Mouse (Mus musculus): Measurements from ENCODE around the gene Rps17.

Rps17 gene

GRCm38 (mm10) chr7:81344544-81345446, at the start of gene Rps17:
Gene Rps17, minus strand, starts transcription at chr7:81345254.
- peak; percentile 95 to 99 for DNase-seq

GRCm38 (mm10) chr7:81379363-81379762, 34.3 kb upstream of the Rps17 start:
- no peak for DNase-seq

GRCm38 (mm10) chr7:81372337-81372920, 27.4 kb upstream of the Rps17 start:
- DNase-seq, result no peak

DNA sequence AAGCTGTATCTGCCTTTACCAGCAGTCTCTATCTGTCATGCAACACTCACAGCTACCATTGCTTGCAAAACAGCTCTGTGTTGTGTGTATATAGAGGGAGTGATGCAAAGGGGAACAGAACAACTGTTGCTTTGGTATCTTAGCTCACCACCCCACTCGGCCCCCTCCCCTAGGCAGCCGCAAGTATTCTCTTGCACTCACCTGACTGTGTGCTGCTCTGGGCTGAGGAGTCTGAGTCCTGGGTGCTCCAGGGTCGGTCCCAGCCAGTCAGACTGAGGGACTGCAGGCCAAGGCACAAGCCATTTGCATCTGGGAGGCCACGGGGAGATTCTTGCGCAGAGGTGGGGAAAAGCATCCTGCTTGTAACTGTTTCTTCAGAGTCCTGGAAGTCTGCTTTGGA, 26.8 kb upstream of the Rps17 start:
- no peak for DNase-seq

- DNase-seq, result no peak
Observed at GRCm38 (mm10) chr7:81369724-81370123, 24.7 kb upstream of the Rps17 start.

- no peak for DNase-seq
Observed at GRCm38 (mm10) chr7:81367946-81368345, 22.9 kb upstream of the Rps17 start.

- DNase-seq, result no peak
Observed at GRCm38 (mm10) chr7:81356975-81357374, 11.9 kb upstream of the Rps17 start.

- DNase-seq, result no peak
Observed at GRCm38 (mm10) chr7:81356360-81356759, 11.3 kb upstream of the Rps17 start.

GRCm38 (mm10) chr7:81355746-81356145, 10.7 kb upstream of the Rps17 start:
- no peak for DNase-seq

GRCm38 (mm10) chr7:81351826-81352225, 6.8 kb upstream of the Rps17 start:
- no peak for DNase-seq

- DNase-seq, result no peak
Observed at GRCm38 (mm10) chr7:81348206-81348605, 3.2 kb upstream of the Rps17 start.

DNA sequence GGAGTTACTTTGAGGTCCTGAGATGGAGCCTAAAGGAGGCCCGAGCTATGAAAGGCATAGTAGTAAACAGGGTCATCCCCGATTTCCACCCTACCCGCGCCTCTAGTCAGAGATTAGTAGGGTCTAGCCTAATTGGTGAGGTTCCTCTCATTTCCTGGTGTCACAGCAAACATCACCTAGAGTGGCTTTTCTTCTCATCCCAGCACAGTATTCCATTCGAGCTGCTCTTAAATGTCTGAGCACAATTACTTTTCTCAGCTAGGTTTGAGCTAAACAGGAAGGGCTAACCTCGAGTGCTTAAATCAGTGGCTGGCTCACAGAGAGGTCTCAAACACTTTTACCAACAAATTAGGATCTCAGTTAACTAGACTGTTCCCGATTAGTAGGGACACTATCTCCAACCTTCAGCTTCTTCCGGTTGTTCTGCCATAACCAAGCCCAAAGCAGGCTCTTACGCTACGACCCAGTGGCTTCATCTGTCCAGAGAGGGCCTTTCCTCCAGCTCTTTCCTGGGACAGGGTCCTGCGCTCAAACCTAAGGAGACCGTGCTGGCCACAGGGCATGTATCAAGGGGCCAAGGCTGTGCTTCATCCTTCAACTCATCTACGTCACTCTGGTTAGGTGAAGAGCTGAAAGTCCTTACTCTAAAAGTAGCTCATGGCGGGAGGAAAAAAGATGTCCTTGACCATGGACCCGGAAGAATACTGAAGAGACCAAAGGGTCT, 555 bp upstream of the Rps17 start:
- DNase-seq, result no peak

DNA sequence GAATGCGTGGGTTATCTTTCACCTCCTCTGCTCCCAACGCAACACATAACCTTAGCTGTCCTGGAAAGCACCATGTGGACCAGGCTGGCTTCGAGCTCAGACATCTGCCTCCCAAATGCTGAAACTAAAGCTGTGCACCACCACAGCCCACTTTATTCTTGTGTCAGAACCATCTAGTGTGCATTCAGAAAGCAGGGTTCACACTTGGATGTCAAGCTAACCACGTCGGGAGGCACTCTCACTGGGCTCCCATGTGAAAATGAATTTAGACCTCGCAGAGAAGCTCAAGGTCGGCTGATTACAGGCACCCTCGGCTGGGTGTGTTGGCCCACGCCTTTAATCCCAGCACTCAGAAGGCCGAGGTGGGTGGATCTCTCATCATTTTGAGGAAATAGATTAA, 1.2 kb downstream of the Rps17 start:
- DNase-seq, result no peak

GRCm38 (mm10) chr7:81343316-81343715, 1.7 kb downstream of the Rps17 start:
- no peak for DNase-seq

DNA sequence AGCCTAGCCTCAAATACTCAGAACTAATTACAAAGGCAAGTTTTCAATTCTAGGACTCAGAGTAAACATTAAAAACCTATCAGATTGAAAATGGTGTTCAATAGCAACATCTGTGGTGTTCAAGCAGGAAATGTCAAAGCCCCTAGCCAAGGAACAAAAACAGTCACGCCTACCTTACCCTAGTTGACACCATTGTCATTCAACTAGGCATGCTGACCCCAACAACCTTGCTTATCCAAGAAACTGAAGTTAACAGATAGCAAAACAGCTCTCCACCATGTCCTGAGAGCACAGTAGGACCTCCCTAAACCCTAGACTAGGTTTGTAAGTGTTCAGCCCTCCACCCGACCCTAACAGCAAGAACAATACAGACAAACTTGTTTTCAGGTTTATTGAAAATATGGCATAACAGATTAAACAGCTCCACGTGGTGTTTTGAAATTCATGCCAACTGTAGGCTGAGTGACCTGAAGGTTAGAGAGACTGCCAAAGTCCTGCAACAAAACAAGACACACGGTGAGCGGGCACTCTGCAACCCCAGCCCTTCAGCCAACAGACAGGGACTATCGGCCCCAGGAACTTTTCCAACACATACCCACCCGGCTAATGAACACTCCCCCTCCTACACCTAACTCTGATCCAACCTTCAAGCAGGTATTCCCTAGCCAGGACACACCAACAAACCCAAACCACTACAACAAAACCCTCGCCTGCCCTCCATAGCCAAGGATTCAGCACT, 2.5 kb downstream of the Rps17 start:
- no peak for DNase-seq

- DNase-seq, result no peak
Observed at GRCm38 (mm10) chr7:81341563-81341962, 3.5 kb downstream of the Rps17 start.

- peak in 1 of 2 experiments; percentile 49 for DNase-seq
Observed at GRCm38 (mm10) chr7:81339783-81340182, 5.3 kb downstream of the Rps17 start.

DNA sequence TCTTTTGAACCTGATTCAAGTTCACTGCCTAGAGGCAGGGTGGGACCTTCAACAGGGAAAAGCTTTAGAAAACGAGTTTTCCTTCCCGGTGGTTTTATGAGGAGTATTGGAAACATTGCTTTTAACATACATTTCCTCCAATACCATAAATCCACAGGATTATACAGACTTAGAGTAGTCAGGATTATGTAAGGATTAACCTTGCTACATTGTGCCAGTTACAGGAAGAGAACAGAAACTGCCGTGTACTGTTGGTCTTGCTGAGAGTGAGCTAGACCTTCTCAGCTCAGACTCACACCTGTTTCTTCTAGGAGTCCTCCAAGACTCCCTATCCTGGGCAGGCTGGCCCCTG, 6.6 kb downstream of the Rps17 start:
- DNase-seq, result no peak

DNA sequence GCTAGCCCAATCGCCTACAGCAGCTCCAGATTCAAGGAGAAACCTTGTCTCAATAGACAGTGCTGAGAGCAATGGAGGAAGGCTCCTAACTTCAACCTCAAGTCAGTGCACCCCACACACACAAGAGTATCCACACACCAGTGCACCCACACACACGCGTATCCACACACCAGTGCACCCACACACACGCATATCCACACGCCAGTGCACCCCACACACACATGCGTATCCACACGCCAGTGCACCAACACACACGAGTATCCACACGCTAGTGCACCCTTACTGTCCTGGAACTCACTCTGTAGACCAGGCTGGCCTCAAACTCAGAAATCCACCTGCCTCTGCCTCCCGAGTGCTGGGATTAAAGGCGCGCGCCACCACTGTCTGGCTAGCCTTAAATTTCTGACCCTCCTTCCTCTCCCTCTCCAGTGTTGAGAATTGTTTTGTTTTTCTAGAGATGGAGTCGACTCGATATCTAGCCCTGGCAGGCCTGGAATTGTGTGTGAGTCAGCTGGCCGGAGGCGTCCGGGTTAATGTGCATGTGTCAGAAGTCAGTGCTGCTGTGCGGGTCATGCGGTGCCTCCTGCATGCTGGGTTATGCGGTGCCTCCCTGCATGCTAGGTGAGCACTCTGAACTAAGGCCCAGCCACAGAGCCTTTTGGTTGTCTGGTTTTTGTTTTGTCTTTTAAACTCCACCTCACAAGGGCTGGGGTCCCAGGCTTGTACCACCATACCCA, 7.1 kb downstream of the Rps17 start:
- DNase-seq, result no peak

- peak in 1 of 2 experiments; percentile 58 for DNase-seq
Observed at GRCm38 (mm10) chr7:81336432-81336786, 8.6 kb downstream of the Rps17 start.

- no peak for DNase-seq
Observed at GRCm38 (mm10) chr7:81335705-81336431, 9.2 kb downstream of the Rps17 start.

DNA sequence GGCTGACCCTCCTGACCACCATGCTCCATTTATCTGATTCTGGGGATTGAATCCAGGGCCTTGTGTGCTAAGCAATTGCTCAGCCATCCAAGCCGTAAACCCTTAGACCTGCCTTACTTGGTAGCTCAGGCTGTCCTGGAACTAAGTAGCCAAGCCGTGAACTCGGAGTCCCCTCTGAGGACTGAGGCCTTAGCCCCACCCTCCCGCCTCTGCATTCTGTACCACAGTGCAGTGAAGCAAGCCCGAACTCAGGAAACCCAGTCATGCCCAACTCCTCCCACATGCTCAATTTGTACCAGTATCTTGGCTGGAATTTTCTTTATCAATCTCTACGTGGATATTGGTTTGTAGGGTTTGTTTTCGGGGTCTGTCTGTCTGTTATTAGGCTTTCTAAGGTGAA, 13.2 kb downstream of the Rps17 start:
- DNase-seq, result no peak

Measured in spleen, adult 18-20 months (tissue).